Mouse (Mus musculus) liver, postnatal 0 days (tissue): ENCODE data around the gene C1qtnf9. TPM values are rescaled to one million over a fixed set of nuclear protein-coding genes. Genes with fewer than 3 reads are reported as not detected.

Experiments
- ATAC-seq: fragments of 200-750 bp; cut with Nextera tagmentation; 2 replicates; pipeline ENCODE4 v1.8.0; 2017; ENCODE audit warnings: mild to moderate bottlenecking, moderate library complexity
- DNase-seq: peaks from one replicate; pipeline ENCODE4 v3.0.0-alpha.2; 2016
- H3K27ac ChIP-seq: fragments of 300-500 bp; sonication (generic); 2 replicates; pipeline ENCODE4 v1.5.1; 2014; ENCODE audit warnings: antibody characterized with exemption, moderate library complexity, mild to moderate bottlenecking, low read depth
- H3K27me3 ChIP-seq: fragments of 300-500 bp; sonication (generic); 2 replicates; pipeline ENCODE4 v1.6.1; 2014; ENCODE audit warnings: low read length, control low read depth, mixed read lengths; ENCODE audit not compliant: insufficient read depth
- H3K36me3 ChIP-seq: fragments of 300-500 bp; sonication (generic); replicated peaks from 2 replicates; pipeline ENCODE4 v1.6.1; 2014; ENCODE audit warnings: mild to moderate bottlenecking, control low read depth, low read length, moderate library complexity, mixed read lengths; ENCODE audit not compliant: insufficient read depth
- H3K4me1 ChIP-seq: fragments of 300-500 bp; sonication (generic); 2 replicates; pipeline ENCODE4 v1.6.1; 2014; ENCODE audit warnings: antibody characterized with exemption, mild to moderate bottlenecking, control low read depth; ENCODE audit not compliant: insufficient read depth
- H3K4me2 ChIP-seq: fragments of 300-500 bp; sonication (generic); 2 replicates; pipeline ENCODE4 v1.6.1; 2014; ENCODE audit warnings: low read depth, mild to moderate bottlenecking, low read length, moderate library complexity, mixed read lengths
- H3K4me3 ChIP-seq: fragments of 300-500 bp; sonication (generic); 2 replicates; pipeline ENCODE4 v1.5.1; 2014; ENCODE audit warnings: low read depth, low read length
- H3K9ac ChIP-seq: fragments of 300-500 bp; sonication (generic); replicated peaks from 2 replicates; pipeline ENCODE4 v1.6.1; 2014; ENCODE audit warnings: mild to moderate bottlenecking, moderate library complexity
- H3K9me3 ChIP-seq: fragments of 300-500 bp; sonication (generic); 2 replicates; pipeline ENCODE4 v1.6.1; 2016; ENCODE audit warnings: mild to moderate bottlenecking, control low read depth, low read length, mixed read lengths
- CTCF ChIP-seq: sonication (generic); IDR thresholded peaks from 2 replicates; pipeline ENCODE4 v1.5.1; 2016; ENCODE audit warnings: antibody characterized with exemption, low read depth
- EP300 ChIP-seq: IDR thresholded peaks from 2 replicates; pipeline ENCODE4 v1.6.1; 2016; ENCODE audit warnings: antibody characterized with exemption, low read depth, mild to moderate bottlenecking
- WGBS: fragments of 180-500 bp; shearing (Covaris S2); extraction: QIAGEN DNeasy Blood & Tissue Kit; methylation state at CpG from one replicate; pipeline ENCODE4 v1.1.7; 2014; ENCODE audit not compliant: insufficient replicate concordance; 5-methylcytosine and 5-hydroxymethylcytosine counted together
- polyA plus RNA-seq: library from polyadenylated mRNA; unstranded; fragments of >200 nt; fragmentation: Nextera tagmentation; extraction: Ambion mirVana; gene quantifications from 2 replicates; pipeline ENCODE4 v1.2.1, GENCODE M21; 2015

C1qtnf9 gene
- 0.25 and 0.49 TPM in 2 replicates for polyA plus RNA-seq

- no peaks in the 10 kb centered on the region for H3K27me3 ChIP-seq
Observed at GRCm38 (mm10) chr14:60767884-60768283, at the start of gene C1qtnf9. C1qtnf9 (plus strand) TSS chr14:60768134.

GRCm38 (mm10) chr14:60721304-60721703 is 46.6 kb upstream of the C1qtnf9 start:
- TF ChIP-seq EP300 (no peak), CTCF (no peak)
- no peaks in the 10 kb centered on the region for H3K27me3 ChIP-seq
- WGBS = 20% methylated on average over 8 of the region's 8 CpGs
- H3K9me3 ChIP-seq = no peaks in the 10 kb centered on the region
- H3K9ac ChIP-seq = no peak overlapping the region
- ATAC-seq (peak; percentile 48), DNase-seq (peak; percentile 40)
- peaks cover 8% of the 10 kb centered on the region for H3K4me1 ChIP-seq
- 0 out of 2 replicates have a peak, but pooled peaks cover 8% of the 10 kb centered on the region for H3K36me3 ChIP-seq
- no peak overlapping the region for H3K4me3 ChIP-seq
- peak overlapping the region; percentile 19 for H3K27ac ChIP-seq
- peak overlapping the region; percentile 30 for H3K4me2 ChIP-seq

More at GRCm38 (mm10) chr14:60767884-60768283, at the start of gene C1qtnf9:
- H3K4me2 ChIP-seq = no peak within 1 kb of the TSS
- H3K36me3 ChIP-seq = peaks cover 5% of the 10 kb centered on the region; the same call in 1 of the 2 replicates
- DNase-seq = no peak
- H3K9ac ChIP-seq = no peak within 1 kb of the TSS
- no peak within 1 kb of the TSS for H3K4me3 ChIP-seq
- 58% methylated on average over 4 of the region's 4 CpGs for WGBS
- no peaks in the 10 kb centered on the region for H3K9me3 ChIP-seq
- no peak within 1 kb of the TSS for H3K27ac ChIP-seq
- no peak for TF ChIP-seq CTCF
- no peak for TF ChIP-seq EP300
- 0 out of 2 replicates have a peak, but pooled peaks cover 2% of the 10 kb centered on the region for H3K4me1 ChIP-seq
- ATAC-seq = no peak

DNA sequence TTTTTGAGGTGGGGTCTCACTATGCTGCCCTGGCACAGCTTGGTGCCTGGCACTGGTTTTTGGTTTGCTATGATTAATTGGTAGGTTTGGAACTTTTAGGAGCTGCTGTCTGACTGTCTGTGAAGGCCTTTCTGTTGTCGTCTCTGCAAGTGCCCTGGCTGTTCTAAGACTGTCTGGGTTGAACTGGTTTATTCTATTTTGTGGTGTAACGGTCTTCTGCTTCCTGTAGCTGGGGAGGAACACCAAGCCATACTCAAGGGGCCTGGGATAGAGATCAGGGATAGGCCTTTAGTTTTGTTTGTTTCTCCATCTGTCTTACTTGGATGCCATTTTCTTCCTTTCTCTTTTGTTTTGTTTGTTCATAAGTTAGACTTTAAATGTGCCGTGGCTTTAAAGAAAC is 46.0 kb upstream of the C1qtnf9 start:
- Histone ChIP-seq H3K9ac (no peak overlapping the region), H3K9me3 (no peaks in the 10 kb centered on the region), H3K27me3 (no peaks in the 10 kb centered on the region), H3K27ac (peak overlapping the region; percentile 19), H3K4me3 (no peak overlapping the region), H3K4me2 (peak overlapping the region; percentile 30; the same call in 1 of the 2 replicates), H3K4me1 (peaks cover 9% of the 10 kb centered on the region), H3K36me3 (0 out of 2 replicates have a peak, but pooled peaks cover 8% of the 10 kb centered on the region)
- TF ChIP-seq EP300 (0 out of 2 replicates have a peak, but pooled peaks have one; percentile 15), CTCF (no peak)
- ATAC-seq (no peak), DNase-seq (no peak)
- 31% methylated on average over 3 of the region's 3 CpGs for WGBS

DNA sequence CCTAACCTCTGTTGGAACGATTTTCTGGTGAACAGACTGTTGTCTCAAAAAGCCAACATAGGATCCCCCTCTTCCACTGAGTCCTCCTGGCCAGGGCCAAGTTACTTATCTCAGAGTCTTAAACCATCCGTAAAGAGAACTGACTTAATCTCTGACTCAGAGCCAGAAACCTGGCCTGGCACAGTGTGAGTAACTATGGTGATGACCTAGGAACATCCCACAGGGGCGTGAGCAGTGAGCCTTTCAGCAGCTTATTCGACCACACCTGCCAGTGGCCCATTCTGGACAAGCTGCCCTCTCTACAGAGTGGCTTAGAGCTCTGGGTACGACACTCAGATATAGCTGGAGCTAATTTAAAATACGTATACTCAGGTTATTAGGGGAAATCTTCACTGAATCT is 41.8 kb upstream of the C1qtnf9 start:
- no peak overlapping the region for H3K9ac ChIP-seq
- H3K9me3 ChIP-seq = no peaks in the 10 kb centered on the region
- H3K27ac ChIP-seq = 0 out of 2 replicates have a peak overlapping the region, but pooled peaks have one; percentile 4
- 58% methylated on average over 6 of the region's 6 CpGs for WGBS
- H3K36me3 ChIP-seq = peaks cover 15% of the 10 kb centered on the region
- H3K4me2 ChIP-seq = no peak overlapping the region
- H3K4me3 ChIP-seq = no peak overlapping the region
- TF ChIP-seq CTCF = no peak
- TF ChIP-seq EP300 = no peak
- H3K4me1 ChIP-seq = peaks cover 21% of the 10 kb centered on the region
- no peaks in the 10 kb centered on the region for H3K27me3 ChIP-seq
- DNase-seq (no peak), ATAC-seq (peak; percentile 38; the same call in 1 of the 2 replicates)

- Histone ChIP-seq H3K27ac (no peak overlapping the region), H3K9ac (no peak overlapping the region), H3K27me3 (no peaks in the 10 kb centered on the region), H3K4me3 (no peak overlapping the region), H3K4me1 (peaks cover 17% of the 10 kb centered on the region; the same call in 1 of the 2 replicates), H3K9me3 (no peaks in the 10 kb centered on the region), H3K4me2 (no peak overlapping the region), H3K36me3 (peaks cover 15% of the 10 kb centered on the region)
- DNase-seq (no peak), ATAC-seq (no peak)
- 54% methylated on average over 4 of the region's 4 CpGs for WGBS
- TF ChIP-seq EP300 (no peak), CTCF (no peak)
Observed at GRCm38 (mm10) chr14:60727130-60727529, 40.8 kb upstream of the C1qtnf9 start.

DNA sequence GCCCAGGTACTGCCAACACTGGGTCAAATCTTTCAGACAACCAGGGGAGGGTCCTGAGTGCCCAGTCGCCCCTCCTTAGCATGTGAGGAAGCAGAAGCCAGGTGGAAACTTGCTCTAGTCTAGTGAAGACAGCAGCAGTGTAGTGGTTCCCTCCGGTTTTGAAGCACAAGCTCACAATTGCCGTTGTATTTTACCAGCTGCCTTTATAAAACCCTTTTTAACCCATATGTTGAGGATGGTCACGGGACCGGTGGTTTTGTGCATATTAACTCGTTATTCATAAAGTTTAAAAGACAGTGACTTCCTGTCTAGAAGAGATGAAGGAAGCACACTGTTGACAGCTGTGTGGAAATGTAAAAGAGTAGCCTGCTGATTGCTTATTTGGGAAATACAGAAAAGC is 35.9 kb upstream of the C1qtnf9 start:
- 24% methylated on average over 6 of the region's 6 CpGs for WGBS
- H3K27me3 ChIP-seq = no peaks in the 10 kb centered on the region
- peaks cover 34% of the 10 kb centered on the region for H3K4me1 ChIP-seq
- no peak for TF ChIP-seq EP300
- TF ChIP-seq CTCF = no peak
- no peaks in the 10 kb centered on the region for H3K9me3 ChIP-seq
- ATAC-seq (no peak), DNase-seq (no peak)
- H3K9ac ChIP-seq = no peak overlapping the region
- peak overlapping the region; percentile 48 for H3K27ac ChIP-seq
- peaks cover 15% of the 10 kb centered on the region for H3K36me3 ChIP-seq
- no peak overlapping the region for H3K4me3 ChIP-seq
- H3K4me2 ChIP-seq = peak overlapping the region; percentile 56; the same call in 1 of the 2 replicates
